Mouse (Mus musculus): ENCODE measurements at regions not wholly inside any gene's neighbourhood (a gene's known extent, or its start where the extent isn't known, plus 50 kb on each side); places are given as distances from the start of the nearest gene placed in this dataset.

- TF ChIP-seq CTCF (IDR thresholded peaks at IDR 0.05; ENCODE audit: borderline replicate concordance, control insufficient read depth, extremely low read depth, insufficient read depth, low read length, poor library complexity) (no peak), POLR2A (IDR thresholded peaks at IDR 0.05; ENCODE audit: control insufficient read depth, extremely low read depth, insufficient read depth, low read length, poor library complexity) (no peak)
These were observed 109.0 kb upstream of the 1700016C15Rik start for GRCm38 (mm10) chr1:177620501-177621099.
